Mouse (Mus musculus) stomach, embryonic 14.5 days (tissue): ENCODE data around the gene Erc1. TPM values are rescaled to one million over a fixed set of nuclear protein-coding genes. Genes with fewer than 3 reads are reported as not detected.
"Not testable (repeated sequence)": the region's sequence is repeated elsewhere in the genome, so short reads cannot be mapped to it uniquely, and the experiment has no call there.

Experiments used
- ATAC-seq: fragments of 200-750 bp; cut with Nextera tagmentation; 2 replicates; pipeline ENCODE4 v1.8.0; 2017; ENCODE audit warnings: low read depth, moderate TSS enrichment; ENCODE audit not compliant: insufficient number of reproducible peaks, insufficient read depth, low FRiP score
- H3K27ac ChIP-seq: fragments of 300-500 bp; sonication (generic); 2 replicates; pipeline ENCODE4 v1.5.1; 2014; ENCODE audit warnings: mild to moderate bottlenecking, low read length, moderate library complexity, mixed read lengths
- H3K27me3 ChIP-seq: fragments of 300-500 bp; sonication (generic); 2 replicates; pipeline ENCODE4 v1.6.1; 2014; ENCODE audit warnings: low read length, control low read depth, mixed read lengths; ENCODE audit not compliant: control insufficient read depth, insufficient read depth
- H3K36me3 ChIP-seq: fragments of 300-500 bp; sonication (generic); 2 replicates; pipeline ENCODE4 v1.6.1; 2014; ENCODE audit warnings: mild to moderate bottlenecking, control low read depth, low read length, moderate library complexity, mixed read lengths; ENCODE audit not compliant: control insufficient read depth, insufficient read depth
- H3K4me1 ChIP-seq: fragments of 300-500 bp; sonication (generic); 2 replicates; pipeline ENCODE4 v1.6.1; 2014; ENCODE audit warnings: low read length, control low read depth, mixed read lengths; ENCODE audit not compliant: control insufficient read depth, insufficient read depth
- H3K4me2 ChIP-seq: fragments of 300-500 bp; sonication (generic); replicated peaks from 2 replicates; pipeline ENCODE4 v1.6.1; 2014; ENCODE audit warnings: low read depth, low read length, control low read depth
- H3K4me3 ChIP-seq: fragments of 300-500 bp; sonication (generic); 2 replicates; pipeline ENCODE4 v1.5.1; 2014; ENCODE audit warnings: low read depth, low read length, control low read depth
- H3K9ac ChIP-seq: fragments of 300-500 bp; sonication (generic); replicated peaks from 2 replicates; pipeline ENCODE4 v1.6.1; 2014; ENCODE audit warnings: low read depth, mild to moderate bottlenecking, control low read depth, low read length, moderate library complexity, mixed read lengths
- H3K9me3 ChIP-seq: fragments of 300-500 bp; sonication (generic); 2 replicates; pipeline ENCODE4 v1.6.1; 2016; ENCODE audit warnings: low read depth, low read length, control low read depth; ENCODE audit not compliant: control insufficient read depth
- WGBS: fragments of 180-500 bp; shearing (Covaris S2); extraction: QIAGEN DNeasy Blood & Tissue Kit; methylation state at CpG from one replicate; pipeline ENCODE4 v1.1.7; 2014; 5-methylcytosine and 5-hydroxymethylcytosine counted together
- polyA plus RNA-seq: library from polyadenylated mRNA; unstranded; fragments of >200 nt; fragmentation: Nextera tagmentation; extraction: Ambion mirVana; gene quantifications from 2 replicates; pipeline ENCODE4 v1.2.1, GENCODE M21; 2014

Erc1 gene
- polyA plus RNA-seq, 1 experiment from 2014 or later, result 27.5 TPM

DNA sequence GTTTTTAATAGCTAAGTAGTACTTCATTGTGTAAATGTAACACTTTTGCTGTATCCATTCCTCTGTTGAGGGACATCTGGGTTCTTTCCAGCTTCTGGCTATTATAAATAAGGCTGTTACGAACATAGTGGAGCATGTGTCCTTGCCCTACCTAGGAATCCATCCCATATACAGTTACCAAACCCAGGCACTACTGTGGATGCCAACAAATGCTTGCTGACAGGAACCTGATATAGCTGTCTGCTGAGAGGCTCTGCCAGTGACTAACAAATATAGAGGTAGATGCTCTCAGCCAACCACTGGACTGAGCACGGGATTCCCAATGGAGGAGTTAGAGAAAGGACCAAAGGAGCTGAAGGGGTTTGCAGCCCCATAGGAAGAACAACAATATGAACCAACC lies 193.2 kb downstream of the Erc1 start:
- not testable (repeated sequence) for ATAC-seq, H3K9ac ChIP-seq, H3K4me2 ChIP-seq, H3K4me1 ChIP-seq, H3K4me3 ChIP-seq, H3K27ac ChIP-seq, H3K27me3 ChIP-seq, H3K9me3 ChIP-seq, H3K36me3 ChIP-seq
- WGBS, result 79% methylated on average over 2 of the region's 2 CpGs

DNA sequence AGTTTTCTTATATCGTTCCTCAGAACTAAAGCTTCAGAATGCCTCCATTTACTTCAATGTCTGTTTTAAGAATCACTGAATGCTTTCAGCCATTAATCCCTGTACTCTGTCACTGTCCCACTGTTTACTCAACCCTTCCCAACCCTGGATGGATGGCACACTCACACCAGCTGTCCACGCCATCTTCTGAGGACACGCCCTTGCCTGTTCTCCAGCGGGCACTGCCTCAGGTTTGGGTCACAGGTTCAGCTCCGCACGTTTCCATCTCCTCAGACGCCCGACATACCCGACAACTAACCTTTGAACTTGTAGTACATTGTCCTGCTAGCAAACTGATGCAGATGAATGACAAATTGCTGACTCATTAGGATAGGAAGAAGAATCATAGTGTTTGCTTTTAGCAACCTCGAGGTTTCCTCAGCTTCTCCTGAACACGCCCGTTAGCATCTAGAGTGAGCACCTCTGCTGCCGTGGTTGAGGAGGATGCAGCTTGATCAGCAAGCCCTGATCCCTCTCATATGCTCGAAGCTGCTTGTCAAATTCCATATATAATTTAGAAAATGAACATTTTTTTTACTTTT lies 204.0 kb downstream of the Erc1 start:
- H3K9ac ChIP-seq, result no peak overlapping the region
- no peaks in the 10 kb centered on the region for H3K27me3 ChIP-seq
- no peak overlapping the region for H3K4me3 ChIP-seq
- ATAC-seq, result no peak
- H3K36me3 ChIP-seq, result no peaks in the 10 kb centered on the region
- H3K27ac ChIP-seq, result no peak overlapping the region
- no peaks in the 10 kb centered on the region for H3K9me3 ChIP-seq
- H3K4me2 ChIP-seq, result peak overlapping the region; percentile 12; the same call in 1 of the 2 replicates
- 16% methylated on average over 14 of the region's 14 CpGs for WGBS
- H3K4me1 ChIP-seq, result peaks cover 10% of the 10 kb centered on the region; the same call in 1 of the 2 replicates

DNA sequence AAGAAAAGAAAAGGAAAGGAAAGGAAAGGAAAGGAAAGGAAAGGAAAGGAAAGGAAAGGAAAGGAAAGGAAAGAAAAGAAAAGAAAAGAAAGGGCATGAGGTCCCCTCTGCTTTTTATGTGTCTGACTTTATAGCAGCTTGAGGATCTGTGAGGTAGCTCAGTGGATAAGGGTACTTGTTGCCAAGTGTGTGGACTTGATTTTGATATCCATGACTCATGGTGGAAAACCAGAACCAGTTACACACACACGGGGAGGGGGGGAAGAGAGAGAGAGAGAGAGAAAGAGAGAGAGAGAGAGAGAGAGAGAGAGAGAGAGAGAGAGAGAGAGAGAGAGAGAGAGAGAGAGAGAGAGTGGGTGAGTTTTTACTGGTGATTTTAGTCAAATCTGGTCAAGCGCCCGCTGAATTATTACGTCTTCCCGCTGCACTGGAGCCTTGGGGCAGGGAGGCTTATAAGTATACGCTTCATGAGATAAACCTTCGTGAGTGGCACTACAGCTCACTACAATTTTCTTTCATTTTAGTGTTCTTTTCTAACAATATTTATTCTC lies 204.7 kb downstream of the Erc1 start:
- Histone ChIP-seq H3K4me3 (no peak overlapping the region), H3K27ac (no peak overlapping the region), H3K9ac (no peak overlapping the region), H3K36me3 (no peaks in the 10 kb centered on the region), H3K4me1 (peaks cover 10% of the 10 kb centered on the region; the same call in 1 of the 2 replicates), H3K9me3 (no peaks in the 10 kb centered on the region), H3K27me3 (no peaks in the 10 kb centered on the region), H3K4me2 (peak overlapping the region; percentile 12; the same call in 1 of the 2 replicates)
- ATAC-seq, result no peak
- 41% methylated on average over 7 of the region's 7 CpGs for WGBS

DNA sequence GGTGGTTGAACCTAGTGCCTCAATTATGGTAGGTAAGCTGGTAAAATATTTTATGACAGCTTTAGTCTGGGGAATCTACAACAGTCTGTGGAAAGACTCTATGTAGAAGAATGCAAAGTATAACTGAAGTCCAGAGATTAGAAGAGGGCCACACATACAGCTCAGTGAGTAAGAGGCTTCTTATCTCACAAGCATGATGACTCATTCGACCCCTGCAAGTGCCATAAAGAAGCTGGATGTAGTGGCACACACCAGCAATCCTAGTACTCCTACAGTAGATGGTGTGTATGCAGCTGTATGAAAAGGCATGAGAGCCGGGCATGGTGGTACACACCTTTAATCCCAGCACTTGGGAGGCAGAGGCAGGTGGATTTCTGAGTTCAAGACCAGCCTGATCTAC lies 205.2 kb downstream of the Erc1 start:
- H3K27me3 ChIP-seq, result no peaks in the 10 kb centered on the region
- H3K9ac ChIP-seq, result no peak overlapping the region
- WGBS, result 56% methylated on average over 2 of the region's 2 CpGs
- no peak overlapping the region for H3K4me3 ChIP-seq
- H3K9me3 ChIP-seq, result no peaks in the 10 kb centered on the region
- H3K4me1 ChIP-seq, result peaks cover 10% of the 10 kb centered on the region; the same call in 1 of the 2 replicates
- H3K36me3 ChIP-seq, result no peaks in the 10 kb centered on the region
- no peak overlapping the region for H3K4me2 ChIP-seq
- H3K27ac ChIP-seq, result no peak overlapping the region
- no peak for ATAC-seq

DNA sequence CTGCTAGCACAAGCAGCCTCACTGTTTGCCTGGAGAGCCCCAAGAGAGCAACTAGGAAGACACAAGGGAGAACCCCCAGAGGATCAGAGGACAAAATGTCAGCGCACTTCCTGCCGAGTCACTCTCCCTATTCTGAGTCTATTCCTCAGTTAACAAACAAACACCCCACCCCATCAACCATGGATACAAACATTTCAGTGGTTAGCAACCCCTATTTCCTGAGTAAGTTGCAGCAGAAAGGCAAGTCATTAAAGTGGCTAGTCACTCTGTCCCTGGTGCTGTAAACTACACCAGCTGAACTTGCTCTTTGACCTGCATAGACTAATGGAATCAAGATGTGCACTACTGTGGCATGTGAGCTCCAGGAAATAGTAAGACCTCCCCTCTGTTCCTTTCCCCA lies 212.3 kb downstream of the Erc1 start:
- no peaks in the 10 kb centered on the region for H3K36me3 ChIP-seq
- H3K27me3 ChIP-seq, result no peaks in the 10 kb centered on the region
- no peak overlapping the region for H3K4me2 ChIP-seq
- no peak overlapping the region for H3K4me3 ChIP-seq
- no peaks in the 10 kb centered on the region for H3K4me1 ChIP-seq
- no peak overlapping the region for H3K9ac ChIP-seq
- no peak overlapping the region for H3K27ac ChIP-seq
- no peaks in the 10 kb centered on the region for H3K9me3 ChIP-seq
- no peak for ATAC-seq
- 49% methylated on average over 2 of the region's 2 CpGs for WGBS

DNA sequence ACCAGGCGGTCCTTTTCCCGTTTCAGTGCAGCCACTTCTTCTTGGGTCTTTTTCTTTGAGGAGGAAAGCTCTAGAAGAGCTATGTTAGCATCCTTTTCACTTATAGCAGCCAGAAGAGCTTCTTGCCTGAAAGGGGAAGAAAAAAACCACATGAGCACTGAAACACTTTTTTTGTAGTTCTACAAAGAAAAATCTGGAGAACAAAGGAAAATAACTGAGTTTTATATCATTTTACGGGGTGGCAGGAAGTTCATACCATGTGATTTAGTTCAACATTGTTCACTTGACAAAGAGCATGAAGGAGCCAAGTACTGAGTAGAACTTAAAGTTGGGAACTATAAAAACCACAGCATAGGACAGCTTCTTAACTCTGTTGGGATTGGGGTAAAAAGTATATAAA lies 217.3 kb downstream of the Erc1 start:
- no peak for ATAC-seq
- Histone ChIP-seq H3K9me3 (no peaks in the 10 kb centered on the region), H3K4me3 (no peak overlapping the region), H3K9ac (no peak overlapping the region), H3K27ac (no peak overlapping the region), H3K4me1 (no peaks in the 10 kb centered on the region), H3K36me3 (no peaks in the 10 kb centered on the region), H3K4me2 (no peak overlapping the region), H3K27me3 (no peaks in the 10 kb centered on the region)
- 76% methylated on average over 3 of the region's 3 CpGs for WGBS

DNA sequence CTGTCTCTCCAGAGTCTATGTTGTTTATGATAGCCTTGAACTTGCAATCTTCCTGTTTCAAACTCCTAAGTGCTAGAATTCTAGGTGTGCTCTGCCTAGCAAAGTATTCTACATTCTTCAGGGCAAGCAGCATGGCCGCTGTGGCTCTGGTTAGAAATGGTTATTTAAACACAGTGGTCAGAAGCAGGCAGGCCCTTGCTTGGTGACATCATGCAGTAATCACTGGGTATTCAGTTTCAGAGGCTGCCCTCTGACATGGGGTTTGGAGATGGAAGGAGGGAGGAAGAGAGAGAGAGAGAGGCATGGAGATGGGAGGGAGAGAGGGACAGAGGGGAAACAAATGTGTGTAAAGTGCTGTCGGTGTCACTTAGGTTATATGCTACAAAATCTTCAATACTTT lies 246.6 kb downstream of the Erc1 start:
- no peak for ATAC-seq
- 73% methylated on average over 2 of the region's 2 CpGs for WGBS
- Histone ChIP-seq H3K36me3 (no peaks in the 10 kb centered on the region), H3K4me3 (no peak overlapping the region), H3K9me3 (no peaks in the 10 kb centered on the region), H3K9ac (no peak overlapping the region), H3K27ac (no peak overlapping the region), H3K27me3 (no peaks in the 10 kb centered on the region), H3K4me2 (no peak overlapping the region), H3K4me1 (no peaks in the 10 kb centered on the region)

DNA sequence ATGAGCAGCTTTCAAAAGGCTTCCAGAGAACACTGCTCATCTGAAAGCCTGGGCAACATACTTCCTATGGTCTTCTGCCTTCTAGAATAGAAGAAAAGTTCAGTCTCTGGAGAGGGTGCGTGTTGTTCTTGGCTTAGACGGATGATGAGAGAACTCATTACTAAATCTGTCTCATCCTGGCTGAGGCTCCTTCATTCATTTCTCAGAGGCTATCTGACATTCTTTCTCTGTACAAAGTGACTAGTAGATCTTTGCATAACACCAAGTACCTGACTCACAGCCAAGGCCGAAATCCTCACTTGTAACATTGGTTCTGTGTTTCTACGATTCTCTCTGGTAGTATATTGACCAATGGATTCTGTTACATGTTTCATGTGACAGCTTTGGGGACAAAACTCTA lies 252.5 kb downstream of the Erc1 start:
- ATAC-seq, result no peak
- Histone ChIP-seq H3K9me3 (no peaks in the 10 kb centered on the region), H3K4me2 (no peak overlapping the region), H3K27ac (no peak overlapping the region), H3K27me3 (no peaks in the 10 kb centered on the region), H3K4me3 (no peak overlapping the region), H3K36me3 (no peaks in the 10 kb centered on the region), H3K9ac (no peak overlapping the region), H3K4me1 (no peaks in the 10 kb centered on the region)
- 93% methylated on average over 4 of the region's 4 CpGs for WGBS

DNA sequence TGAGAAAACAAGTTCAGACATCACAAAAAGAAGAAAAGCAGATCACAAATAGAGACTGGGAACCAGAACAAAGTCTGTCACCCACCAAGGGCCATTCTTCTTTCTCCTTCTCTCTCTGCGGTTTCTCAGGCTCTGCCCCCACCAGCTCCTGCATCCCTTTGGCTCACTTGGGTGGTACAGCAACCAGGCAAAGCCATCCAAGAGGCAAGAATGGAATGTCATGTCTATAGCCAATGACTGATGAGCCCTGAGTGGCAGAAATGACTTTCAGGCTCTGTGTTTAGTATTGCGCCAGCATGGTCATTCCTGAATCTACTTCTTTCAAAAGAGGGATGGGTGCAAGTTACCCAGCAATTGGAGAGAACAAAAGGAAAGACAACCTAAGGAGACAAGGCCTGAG lies 257.1 kb downstream of the Erc1 start:
- H3K4me3 ChIP-seq, result no peak overlapping the region
- H3K9ac ChIP-seq, result no peak overlapping the region
- H3K4me1 ChIP-seq, result 0 out of 2 replicates have a peak, but pooled peaks cover 3% of the 10 kb centered on the region
- 57% methylated on average over 2 of the region's 2 CpGs for WGBS
- no peak overlapping the region for H3K4me2 ChIP-seq
- H3K27ac ChIP-seq, result no peak overlapping the region; the same call in 1 of the 2 replicates
- H3K36me3 ChIP-seq, result no peaks in the 10 kb centered on the region
- H3K27me3 ChIP-seq, result no peaks in the 10 kb centered on the region
- H3K9me3 ChIP-seq, result no peaks in the 10 kb centered on the region
- no peak for ATAC-seq
